Mouse (Mus musculus) liver, embryonic 16.5 days (tissue): ENCODE measurements around the gene Ccdc177. TPM values are rescaled to one million over a fixed set of nuclear protein-coding genes. Genes with fewer than 3 reads are reported as not detected.
"Not testable (repeated sequence)": the region's sequence is repeated elsewhere in the genome, so short reads cannot be mapped to it uniquely, and the experiment has no call there.

ENCODE experiments used
- ATAC-seq: fragments of 200-750 bp; cut with Nextera tagmentation; 2 replicates; pipeline ENCODE4 v1.8.0; 2017; ENCODE audit warnings: low read depth, mild to moderate bottlenecking, moderate number of reproducible peaks, moderate library complexity
- H3K27ac ChIP-seq: fragments of 300-500 bp; sonication (generic); 2 replicates; pipeline ENCODE4 v1.5.1; 2014; ENCODE audit warnings: mild to moderate bottlenecking, low read length
- H3K27me3 ChIP-seq: fragments of 300-500 bp; sonication (generic); 2 replicates; pipeline ENCODE4 v1.6.1; 2014; ENCODE audit warnings: low read depth, low read length, mixed read lengths; ENCODE audit not compliant: control insufficient read depth, insufficient read depth
- H3K36me3 ChIP-seq: fragments of 300-500 bp; sonication (generic); 2 replicates; pipeline ENCODE4 v1.6.1; 2014; ENCODE audit warnings: mild to moderate bottlenecking; ENCODE audit not compliant: control insufficient read depth, insufficient read depth
- H3K4me1 ChIP-seq: fragments of 300-500 bp; sonication (generic); 2 replicates; pipeline ENCODE4 v1.6.1; 2014; ENCODE audit warnings: low read depth, low read length, mixed read lengths; ENCODE audit not compliant: control insufficient read depth
- H3K4me2 ChIP-seq: fragments of 300-500 bp; sonication (generic); 2 replicates; pipeline ENCODE4 v1.6.1; 2014; ENCODE audit warnings: low read depth, low read length, mixed read lengths
- H3K4me3 ChIP-seq: fragments of 300-500 bp; sonication (generic); 2 replicates; pipeline ENCODE4 v1.5.1; 2014; ENCODE audit warnings: low read depth, mild to moderate bottlenecking, low read length
- H3K9ac ChIP-seq: fragments of 300-500 bp; sonication (generic); 2 replicates; pipeline ENCODE4 v1.6.1; 2014; ENCODE audit warnings: low read depth, low read length
- H3K9me3 ChIP-seq: fragments of 300-500 bp; sonication (generic); replicated peaks from 2 replicates; pipeline ENCODE4 v1.6.1; 2016; ENCODE audit warnings: low read length; ENCODE audit not compliant: control insufficient read depth
- WGBS: fragments of 180-500 bp; shearing (Covaris S2); extraction: QIAGEN DNeasy Blood & Tissue Kit; methylation state at CpG from one replicate; pipeline ENCODE4 v1.1.7; 2014; ENCODE audit not compliant: insufficient replicate concordance; 5-methylcytosine and 5-hydroxymethylcytosine counted together
- polyA plus RNA-seq: library from polyadenylated mRNA; unstranded; fragments of >200 nt; fragmentation: Nextera tagmentation; extraction: Ambion mirVana; gene quantifications from 2 replicates; pipeline ENCODE4 v1.2.1, GENCODE M21; 2015

Ccdc177 gene
- polyA plus RNA-seq, 1 experiment from 2014 or later = not detected

GRCm38 (mm10) chr12:80794522-80794921 lies 34.0 kb upstream of the Ccdc177 start:
- 87% methylated on average over 4 of the region's 4 CpGs for WGBS

GRCm38 (mm10) chr12:80793535-80793934 lies 33.0 kb upstream of the Ccdc177 start:
- WGBS = 52% methylated on average over 1 of the region's 1 CpGs
- H3K27me3 ChIP-seq = no peaks in the 10 kb centered on the region
- H3K4me2 ChIP-seq = 0 out of 2 replicates have a peak overlapping the region, but pooled peaks have one; percentile 13
- H3K4me1 ChIP-seq = peaks cover 45% of the 10 kb centered on the region
- ATAC-seq = no peak
- no peaks in the 10 kb centered on the region for H3K9me3 ChIP-seq
- no peak overlapping the region for H3K4me3 ChIP-seq
- H3K9ac ChIP-seq = no peak overlapping the region
- peak overlapping the region; percentile 44 for H3K27ac ChIP-seq
- peaks cover 5% of the 10 kb centered on the region for H3K36me3 ChIP-seq

More at GRCm38 (mm10) chr12:80794522-80794921, 34.0 kb upstream of the Ccdc177 start:
- Histone ChIP-seq H3K9me3 (no peaks in the 10 kb centered on the region), H3K36me3 (peaks cover 5% of the 10 kb centered on the region), H3K27me3 (no peaks in the 10 kb centered on the region), H3K9ac (no peak overlapping the region; the same call in 1 of the 2 replicates), H3K27ac (no peak overlapping the region), H3K4me2 (no peak overlapping the region), H3K4me3 (no peak overlapping the region), H3K4me1 (peaks cover 44% of the 10 kb centered on the region)
- no peak for ATAC-seq

- Histone ChIP-seq H3K27ac (peak overlapping the region; percentile 70), H3K9ac (peak overlapping the region; percentile 13), H3K36me3 (peaks cover 5% of the 10 kb centered on the region), H3K4me1 (peaks cover 48% of the 10 kb centered on the region), H3K4me3 (peak overlapping the region; percentile 98), H3K9me3 (no peaks in the 10 kb centered on the region), H3K27me3 (no peaks in the 10 kb centered on the region), H3K4me2 (peak overlapping the region; percentile 72)
- no peak for ATAC-seq
- WGBS = 22% methylated on average over 5 of the region's 5 CpGs
Observed at GRCm38 (mm10) chr12:80792867-80793266, 32.4 kb upstream of the Ccdc177 start.

- H3K4me1 ChIP-seq = peaks cover 55% of the 10 kb centered on the region
- no peaks in the 10 kb centered on the region for H3K9me3 ChIP-seq
- H3K36me3 ChIP-seq = peaks cover 3% of the 10 kb centered on the region; the same call in 1 of the 2 replicates
- H3K9ac ChIP-seq = peak overlapping the region; percentile 98
- H3K27me3 ChIP-seq = no peaks in the 10 kb centered on the region
- ATAC-seq = no peak
- 10% methylated on average over 6 of the region's 6 CpGs for WGBS
- H3K4me2 ChIP-seq = peak overlapping the region; percentile 72
- peak overlapping the region; percentile 98 for H3K4me3 ChIP-seq
- peak overlapping the region; percentile 97 for H3K27ac ChIP-seq
Observed at GRCm38 (mm10) chr12:80791571-80792444, 31.3 kb upstream of the Ccdc177 start.

GRCm38 (mm10) chr12:80790700-80791570 lies 30.4 kb upstream of the Ccdc177 start:
- Histone ChIP-seq H3K4me3 (peak overlapping the region; percentile 98), H3K27ac (peak overlapping the region; percentile 97), H3K4me1 (peaks cover 62% of the 10 kb centered on the region), H3K27me3 (no peaks in the 10 kb centered on the region), H3K36me3 (peaks cover 3% of the 10 kb centered on the region; the same call in 1 of the 2 replicates), H3K9ac (peak overlapping the region; percentile 98), H3K9me3 (no peaks in the 10 kb centered on the region), H3K4me2 (peak overlapping the region; percentile 72)
- under 1% methylated on average over 72 of the region's 80 CpGs for WGBS
- ATAC-seq = peak; percentile 60

- Histone ChIP-seq H3K27me3 (no peaks in the 10 kb centered on the region), H3K36me3 (peaks cover 3% of the 10 kb centered on the region; the same call in 1 of the 2 replicates), H3K9ac (peak within 1 kb of the TSS; percentile 98), H3K4me1 (peaks cover 62% of the 10 kb centered on the region), H3K4me3 (peak within 1 kb of the TSS; percentile 98), H3K27ac (peak within 1 kb of the TSS; percentile 97), H3K9me3 (no peaks in the 10 kb centered on the region), H3K4me2 (peak within 1 kb of the TSS; percentile 72)
- ATAC-seq = peak; percentile 96
- 5% methylated on average over 47 of the region's 56 CpGs for WGBS
Observed at GRCm38 (mm10) chr12:80789849-80790694, 29.6 kb upstream of the Ccdc177 start, which contains the start of gene Susd6. Susd6 (plus strand) TSS chr12:80790510.

- H3K9me3 ChIP-seq, ATAC-seq, H3K4me3 ChIP-seq, H3K36me3 ChIP-seq, H3K27me3 ChIP-seq: not testable (repeated sequence)
- peak overlapping the region; percentile 91 for H3K27ac ChIP-seq
- peak overlapping the region; percentile 59; the same call in 1 of the 2 replicates for H3K9ac ChIP-seq
- H3K4me1 ChIP-seq = peaks cover 61% of the 10 kb centered on the region
- H3K4me2 ChIP-seq = peak overlapping the region; percentile 70; the same call in 1 of the 2 replicates
- 62% methylated on average over 4 of the region's 4 CpGs for WGBS
Observed at GRCm38 (mm10) chr12:80789276-80789675, 28.8 kb upstream of the Ccdc177 start.

GRCm38 (mm10) chr12:80788188-80788587 lies 27.7 kb upstream of the Ccdc177 start:
- Histone ChIP-seq H3K9me3 (no peaks in the 10 kb centered on the region), H3K36me3 (no peaks in the 10 kb centered on the region), H3K4me2 (peak overlapping the region; percentile 33; the same call in 1 of the 2 replicates), H3K27ac (peak overlapping the region; percentile 60), H3K4me3 (no peak overlapping the region), H3K9ac (0 out of 2 replicates have a peak overlapping the region, but pooled peaks have one; percentile 28), H3K27me3 (no peaks in the 10 kb centered on the region), H3K4me1 (peaks cover 57% of the 10 kb centered on the region)
- 84% methylated on average over 3 of the region's 3 CpGs for WGBS
- ATAC-seq = no peak
